Mouse (Mus musculus): ENCODE measurements around the gene Ptgr1. TPM values are rescaled to one million over a fixed set of nuclear protein-coding genes. Genes with fewer than 3 reads are reported as not detected.

Gene Ptgr1
- polyA plus RNA-seq, 1 experiment from 2014 or later, result 17.4 TPM

DNA sequence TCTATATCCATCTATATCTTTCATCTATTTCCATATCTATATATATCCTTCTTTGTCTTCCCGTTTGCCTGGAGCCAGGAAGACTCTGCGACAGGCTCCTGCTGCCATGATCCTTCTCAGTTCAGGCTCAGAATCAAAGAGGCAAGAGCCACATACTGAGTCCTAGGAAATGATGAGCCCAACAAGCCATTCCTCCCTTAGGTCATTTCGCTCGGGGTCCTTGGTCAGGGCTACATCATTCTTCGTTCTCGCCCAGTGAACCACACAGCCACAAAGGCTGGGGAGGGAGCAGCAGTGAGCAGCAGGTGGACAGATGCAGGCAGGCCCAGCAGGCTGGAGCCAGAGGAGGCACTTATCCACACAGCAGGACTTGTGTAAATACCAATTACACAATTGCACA lies 5.5 kb downstream of the Ptgr1 start:
- DNase-seq (ENCODE audit: low spot score) (no peak), ATAC-seq (ENCODE audit: low FRiP score) (no peak)
- no peaks in the 10 kb centered on the region for H3K9me3 ChIP-seq (ENCODE audit: control insufficient read depth, low read length)
- no peaks in the 10 kb centered on the region for H3K27me3 ChIP-seq (ENCODE audit: control insufficient read depth, insufficient read depth, low read length)
- H3K27ac ChIP-seq (ENCODE audit: low read depth, low read length), result no peak overlapping the region
- H3K36me3 ChIP-seq (ENCODE audit: control insufficient read depth, insufficient read depth, low read length), result no peaks in the 10 kb centered on the region
- H3K9ac ChIP-seq (ENCODE audit: low read depth, low read length), result no peak overlapping the region
- WGBS, result 75% methylated on average over 6 of the region's 6 CpGs
- no peak overlapping the region for H3K4me2 ChIP-seq (replicated peaks; ENCODE audit: low read depth, low read length)
- H3K4me3 ChIP-seq (ENCODE audit: low read depth, low read length), result no peak overlapping the region
- no peaks in the 10 kb centered on the region for H3K4me1 ChIP-seq (replicated peaks; ENCODE audit: control insufficient read depth, insufficient read depth, low read length)

DNA sequence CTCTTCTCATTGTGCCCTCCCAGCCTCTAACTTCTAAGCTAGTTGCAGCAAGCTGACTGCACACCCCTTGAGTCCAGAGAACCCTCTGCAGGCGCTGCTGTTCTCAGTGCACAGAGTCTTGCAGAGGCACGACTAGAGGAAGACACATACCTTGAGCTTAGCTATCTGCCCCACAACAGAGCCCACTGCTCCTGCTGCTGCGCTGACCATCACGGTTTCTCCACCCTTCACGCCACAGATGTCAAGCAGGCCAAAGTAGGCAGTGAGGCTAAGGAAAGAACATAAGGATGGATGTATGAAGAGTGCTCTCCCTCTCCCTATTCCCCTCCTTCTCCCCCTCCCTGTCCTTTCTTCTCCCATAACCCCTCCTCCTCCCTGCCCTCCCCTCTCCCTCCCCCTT lies 11.2 kb downstream of the Ptgr1 start:
- H3K27ac ChIP-seq (ENCODE audit: low read depth, low read length), result no peak overlapping the region
- no peaks in the 10 kb centered on the region for H3K9me3 ChIP-seq (ENCODE audit: control insufficient read depth, low read length)
- DNase-seq (ENCODE audit: low spot score), result no peak
- H3K4me2 ChIP-seq (replicated peaks; ENCODE audit: low read depth, low read length), result no peak overlapping the region
- 77% methylated on average over 5 of the region's 5 CpGs for WGBS
- no peaks in the 10 kb centered on the region for H3K36me3 ChIP-seq (ENCODE audit: control insufficient read depth, insufficient read depth, low read length)
- H3K9ac ChIP-seq (ENCODE audit: low read depth, low read length), result no peak overlapping the region
- H3K4me3 ChIP-seq (ENCODE audit: low read depth, low read length), result no peak overlapping the region
- ATAC-seq (ENCODE audit: low FRiP score), result no peak
- H3K4me1 ChIP-seq (replicated peaks; ENCODE audit: control insufficient read depth, insufficient read depth, low read length), result no peaks in the 10 kb centered on the region
- H3K27me3 ChIP-seq (ENCODE audit: control insufficient read depth, insufficient read depth, low read length), result no peaks in the 10 kb centered on the region

DNA sequence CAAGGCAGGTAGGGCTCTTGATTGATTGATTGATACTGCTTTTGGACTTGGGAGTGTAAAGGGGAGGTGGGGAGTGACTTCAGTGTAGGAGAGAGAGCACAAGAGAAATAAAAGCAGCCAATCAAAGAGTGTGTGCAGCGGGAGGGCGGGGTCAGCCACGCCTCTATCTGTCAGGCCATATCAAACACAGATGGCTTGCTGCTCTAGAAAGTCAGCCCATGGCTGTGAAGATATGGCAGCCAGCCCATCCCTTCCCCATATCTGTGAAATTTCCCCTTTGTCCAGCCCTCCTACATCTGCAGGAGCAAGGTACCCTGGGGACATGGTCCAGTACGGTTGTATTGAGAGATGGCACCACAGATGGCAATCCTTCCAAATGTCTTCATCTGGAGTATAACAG lies 16.2 kb downstream of the Ptgr1 start:
- no peaks in the 10 kb centered on the region for H3K9me3 ChIP-seq (ENCODE audit: control insufficient read depth, low read length)
- WGBS, result 86% methylated on average over 4 of the region's 4 CpGs
- no peak overlapping the region for H3K4me3 ChIP-seq (ENCODE audit: low read depth, low read length)
- no peak overlapping the region for H3K27ac ChIP-seq (ENCODE audit: low read depth, low read length)
- DNase-seq (ENCODE audit: low spot score) (no peak), ATAC-seq (ENCODE audit: low FRiP score) (no peak)
- H3K36me3 ChIP-seq (ENCODE audit: control insufficient read depth, insufficient read depth, low read length), result no peaks in the 10 kb centered on the region
- no peak overlapping the region for H3K9ac ChIP-seq (ENCODE audit: low read depth, low read length)
- H3K27me3 ChIP-seq (ENCODE audit: control insufficient read depth, insufficient read depth, low read length), result no peaks in the 10 kb centered on the region
- no peaks in the 10 kb centered on the region for H3K4me1 ChIP-seq (replicated peaks; ENCODE audit: control insufficient read depth, insufficient read depth, low read length)
- H3K4me2 ChIP-seq (replicated peaks; ENCODE audit: low read depth, low read length), result no peak overlapping the region

DNA sequence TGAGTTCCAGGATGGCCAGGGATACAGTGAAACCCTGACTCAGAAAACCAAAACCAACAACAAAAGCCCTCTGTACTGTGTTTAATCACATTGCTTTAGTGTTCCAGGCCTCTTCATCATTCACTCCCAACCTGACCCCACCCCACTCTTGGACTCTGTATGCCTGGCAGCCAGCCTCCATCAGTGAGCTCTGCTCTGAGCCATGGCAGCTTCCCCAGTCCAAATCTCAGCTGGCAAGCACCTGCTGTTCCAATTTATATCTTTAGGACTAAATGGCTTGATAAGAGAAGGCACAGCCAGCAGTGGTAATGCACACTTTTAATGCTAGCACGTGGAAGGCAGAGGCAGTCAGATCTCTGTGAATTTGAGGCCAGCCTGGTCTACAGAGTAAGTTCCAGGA lies 21.8 kb downstream of the Ptgr1 start:
- H3K27ac ChIP-seq (ENCODE audit: low read depth, low read length), result no peak overlapping the region
- no peaks in the 10 kb centered on the region for H3K4me1 ChIP-seq (replicated peaks; ENCODE audit: control insufficient read depth, insufficient read depth, low read length)
- no peak for DNase-seq (ENCODE audit: low spot score)
- no peaks in the 10 kb centered on the region for H3K9me3 ChIP-seq (ENCODE audit: control insufficient read depth, low read length)
- 85% methylated on average over 1 of the region's 1 CpGs for WGBS
- H3K4me2 ChIP-seq (replicated peaks; ENCODE audit: low read depth, low read length), result no peak overlapping the region
- H3K4me3 ChIP-seq (ENCODE audit: low read depth, low read length), result no peak overlapping the region
- H3K9ac ChIP-seq (ENCODE audit: low read depth, low read length), result no peak overlapping the region
- ATAC-seq (ENCODE audit: low FRiP score), result no peak
- no peaks in the 10 kb centered on the region for H3K36me3 ChIP-seq (ENCODE audit: control insufficient read depth, insufficient read depth, low read length)
- no peaks in the 10 kb centered on the region for H3K27me3 ChIP-seq (ENCODE audit: control insufficient read depth, insufficient read depth, low read length)

DNA sequence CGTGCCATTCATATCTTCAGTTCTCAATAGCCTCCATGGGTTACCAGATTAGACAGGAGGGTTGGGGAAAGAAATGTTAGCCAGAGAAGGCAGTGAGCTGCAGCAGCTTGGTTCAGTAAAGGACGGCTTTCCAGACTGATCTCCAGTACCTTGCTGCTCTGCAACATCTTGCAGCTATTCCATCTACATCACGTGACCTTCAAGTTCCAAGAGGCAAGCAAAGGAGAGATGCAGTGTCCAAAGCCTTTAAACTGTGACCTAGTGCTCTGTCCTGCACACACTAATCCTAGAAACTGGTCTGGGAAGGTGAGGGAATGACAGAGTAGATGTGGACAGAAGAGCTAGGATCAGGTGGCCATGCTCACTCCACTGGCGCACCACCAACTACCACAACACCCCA lies 23.6 kb downstream of the Ptgr1 start:
- H3K9me3 ChIP-seq (ENCODE audit: control insufficient read depth, low read length), result no peaks in the 10 kb centered on the region
- WGBS, result 92% methylated on average over 4 of the region's 4 CpGs

DNA sequence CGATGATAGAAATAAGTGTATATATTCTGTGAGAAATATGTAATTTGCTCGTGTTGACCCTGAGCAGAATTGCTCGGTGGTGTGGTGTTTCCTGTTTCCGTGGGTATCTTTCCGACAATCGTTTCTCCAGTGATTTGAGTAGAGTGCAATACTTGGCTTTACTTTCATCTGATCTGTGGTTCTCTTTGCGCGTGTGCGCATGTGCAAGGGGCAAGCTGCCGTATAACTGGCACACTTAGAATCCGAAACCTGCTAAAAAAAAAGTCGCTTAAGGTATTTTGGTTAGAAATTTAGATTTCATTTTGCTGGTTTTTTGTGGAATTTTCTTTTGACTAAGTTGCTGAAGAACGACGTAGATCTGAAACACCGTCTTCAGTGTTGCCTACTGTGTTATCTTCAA lies 25.2 kb downstream of the Ptgr1 start:
- Histone ChIP-seq H3K4me2 (replicated peaks; ENCODE audit: low read depth, low read length) (no peak overlapping the region), H3K4me3 (ENCODE audit: low read depth, low read length) (no peak overlapping the region), H3K9me3 (ENCODE audit: control insufficient read depth, low read length) (no peaks in the 10 kb centered on the region), H3K27me3 (ENCODE audit: control insufficient read depth, insufficient read depth, low read length) (no peaks in the 10 kb centered on the region), H3K27ac (ENCODE audit: low read depth, low read length) (no peak overlapping the region), H3K9ac (ENCODE audit: low read depth, low read length) (no peak overlapping the region), H3K4me1 (replicated peaks; ENCODE audit: control insufficient read depth, insufficient read depth, low read length) (no peaks in the 10 kb centered on the region), H3K36me3 (ENCODE audit: control insufficient read depth, insufficient read depth, low read length) (no peaks in the 10 kb centered on the region)
- 95% methylated on average over 15 of the region's 15 CpGs for WGBS
- DNase-seq (ENCODE audit: low spot score), result no peak
- no peak for ATAC-seq (ENCODE audit: low FRiP score)

More for the DNA sequence above, 23.6 kb downstream of the Ptgr1 start:
- Histone ChIP-seq H3K27me3 (ENCODE audit: control insufficient read depth, insufficient read depth, low read length) (no peaks in the 10 kb centered on the region), H3K4me3 (ENCODE audit: low read depth, low read length) (no peak overlapping the region), H3K27ac (ENCODE audit: low read depth, low read length) (no peak overlapping the region), H3K9ac (ENCODE audit: low read depth, low read length) (no peak overlapping the region), H3K36me3 (ENCODE audit: control insufficient read depth, insufficient read depth, low read length) (no peaks in the 10 kb centered on the region), H3K4me2 (replicated peaks; ENCODE audit: low read depth, low read length) (no peak overlapping the region), H3K4me1 (replicated peaks; ENCODE audit: control insufficient read depth, insufficient read depth, low read length) (no peaks in the 10 kb centered on the region)
- DNase-seq (ENCODE audit: low spot score) (no peak), ATAC-seq (ENCODE audit: low FRiP score) (no peak)

DNA sequence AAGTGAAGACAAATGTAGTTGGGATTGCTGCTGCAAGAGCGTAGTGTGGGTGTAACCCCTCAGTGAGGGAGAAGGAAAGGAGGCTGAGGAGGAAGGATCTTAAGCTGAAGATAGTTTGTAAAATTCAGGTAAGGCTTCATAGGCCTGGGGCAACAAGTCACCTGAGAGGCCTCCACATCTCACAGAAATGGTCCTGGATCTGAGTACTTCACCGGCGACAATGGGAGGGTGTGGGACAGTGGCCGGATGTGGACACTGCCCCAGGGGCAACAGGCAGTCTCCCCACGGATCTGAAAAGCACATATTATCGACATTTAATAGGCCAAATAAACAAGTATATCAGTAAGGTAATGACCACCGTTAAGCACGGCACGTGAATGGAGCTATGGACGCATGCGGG lies 34.3 kb downstream of the Ptgr1 start:
- DNase-seq (ENCODE audit: low spot score) (no peak), ATAC-seq (ENCODE audit: low FRiP score) (no peak)
- Histone ChIP-seq H3K27ac (ENCODE audit: low read depth, low read length) (no peak overlapping the region), H3K9me3 (ENCODE audit: control insufficient read depth, low read length) (no peaks in the 10 kb centered on the region), H3K4me1 (replicated peaks; ENCODE audit: control insufficient read depth, insufficient read depth, low read length) (no peaks in the 10 kb centered on the region), H3K36me3 (ENCODE audit: control insufficient read depth, insufficient read depth, low read length) (no peaks in the 10 kb centered on the region), H3K4me3 (ENCODE audit: low read depth, low read length) (no peak overlapping the region), H3K9ac (ENCODE audit: low read depth, low read length) (no peak overlapping the region), H3K27me3 (ENCODE audit: control insufficient read depth, insufficient read depth, low read length) (no peaks in the 10 kb centered on the region), H3K4me2 (replicated peaks; ENCODE audit: low read depth, low read length) (no peak overlapping the region)
- 91% methylated on average over 11 of the region's 11 CpGs for WGBS

DNA sequence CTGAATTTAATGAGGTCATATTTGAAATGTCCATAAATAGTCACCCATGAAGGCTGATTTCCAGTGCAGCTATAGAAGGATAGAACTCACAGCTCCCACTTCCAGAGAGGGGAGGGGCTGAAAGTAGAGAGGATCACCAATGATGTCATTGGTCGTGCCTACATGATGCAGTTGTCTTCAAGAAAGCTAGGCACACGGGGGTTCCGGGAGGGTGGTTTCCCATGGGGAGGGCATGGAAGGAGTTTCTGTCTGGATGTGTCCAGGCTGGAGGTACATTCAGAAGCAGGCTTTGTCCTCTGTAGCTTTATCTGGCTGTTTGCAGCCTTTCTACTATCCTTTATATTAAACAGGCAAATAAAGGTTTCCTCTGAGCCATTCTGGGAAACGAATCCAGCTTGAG lies 38.5 kb downstream of the Ptgr1 start:
- no peaks in the 10 kb centered on the region for H3K4me1 ChIP-seq (replicated peaks; ENCODE audit: control insufficient read depth, insufficient read depth, low read length)
- no peak for DNase-seq (ENCODE audit: low spot score)
- WGBS, result 87% methylated on average over 4 of the region's 4 CpGs
- H3K4me2 ChIP-seq (replicated peaks; ENCODE audit: low read depth, low read length), result no peak overlapping the region
- ATAC-seq (ENCODE audit: low FRiP score), result no peak
- H3K27ac ChIP-seq (ENCODE audit: low read depth, low read length), result no peak overlapping the region
- H3K4me3 ChIP-seq (ENCODE audit: low read depth, low read length), result no peak overlapping the region
- H3K9ac ChIP-seq (ENCODE audit: low read depth, low read length), result no peak overlapping the region
- H3K27me3 ChIP-seq (ENCODE audit: control insufficient read depth, insufficient read depth, low read length), result no peaks in the 10 kb centered on the region
- no peaks in the 10 kb centered on the region for H3K9me3 ChIP-seq (ENCODE audit: control insufficient read depth, low read length)
- H3K36me3 ChIP-seq (ENCODE audit: control insufficient read depth, insufficient read depth, low read length), result no peaks in the 10 kb centered on the region

DNA sequence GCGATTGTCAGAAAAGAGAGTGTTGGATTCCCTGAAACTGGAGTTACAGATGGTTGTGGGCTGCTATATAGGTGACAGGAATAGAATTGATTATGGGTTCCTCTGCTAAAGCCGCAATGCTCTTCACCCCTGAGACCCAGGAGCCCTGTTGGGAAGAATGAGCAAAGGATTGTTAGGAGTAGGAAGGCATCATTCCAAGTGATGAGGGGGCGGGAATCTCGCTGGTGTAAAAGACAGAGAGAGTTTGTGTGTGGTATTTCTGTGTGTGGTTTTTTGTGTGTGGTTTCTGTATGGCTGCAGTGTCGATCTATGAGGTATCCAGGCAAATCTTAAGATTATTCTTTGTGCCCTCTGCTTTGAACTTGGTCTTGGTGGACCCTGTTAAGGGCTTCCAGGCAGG lies 42.2 kb downstream of the Ptgr1 start:
- H3K27ac ChIP-seq (ENCODE audit: low read depth, low read length), result no peak overlapping the region
- H3K4me3 ChIP-seq (ENCODE audit: low read depth, low read length), result no peak overlapping the region
- no peak for DNase-seq (ENCODE audit: low spot score)
- H3K36me3 ChIP-seq (ENCODE audit: control insufficient read depth, insufficient read depth, low read length), result no peaks in the 10 kb centered on the region
- no peak overlapping the region for H3K9ac ChIP-seq (ENCODE audit: low read depth, low read length)
- no peaks in the 10 kb centered on the region for H3K27me3 ChIP-seq (ENCODE audit: control insufficient read depth, insufficient read depth, low read length)
- no peak overlapping the region for H3K4me2 ChIP-seq (replicated peaks; ENCODE audit: low read depth, low read length)
- ATAC-seq (ENCODE audit: low FRiP score), result no peak
- no peaks in the 10 kb centered on the region for H3K9me3 ChIP-seq (ENCODE audit: control insufficient read depth, low read length)
- WGBS, result 71% methylated on average over 5 of the region's 5 CpGs
- no peaks in the 10 kb centered on the region for H3K4me1 ChIP-seq (replicated peaks; ENCODE audit: control insufficient read depth, insufficient read depth, low read length)

Measured in hindbrain, embryonic 11.5 days (tissue).